Mouse (Mus musculus) cerebellum, postnatal 10 days (tissue): ENCODE measurements at regions not wholly inside any gene's neighbourhood (a gene's known extent, or its start where the extent isn't known, plus 50 kb on each side); places are given as distances from the start of the nearest gene placed in this dataset.
A peak's percentile ranks its signal among the peaks of the same experiment; 100 is the strongest.

Experiments used
- DNase-seq, 2 experiments: peaks; one replicate each; pipeline ENCODE4 v3.0.0; 2021; ENCODE audit warnings: mixed read lengths in 2 of 2

DNA sequence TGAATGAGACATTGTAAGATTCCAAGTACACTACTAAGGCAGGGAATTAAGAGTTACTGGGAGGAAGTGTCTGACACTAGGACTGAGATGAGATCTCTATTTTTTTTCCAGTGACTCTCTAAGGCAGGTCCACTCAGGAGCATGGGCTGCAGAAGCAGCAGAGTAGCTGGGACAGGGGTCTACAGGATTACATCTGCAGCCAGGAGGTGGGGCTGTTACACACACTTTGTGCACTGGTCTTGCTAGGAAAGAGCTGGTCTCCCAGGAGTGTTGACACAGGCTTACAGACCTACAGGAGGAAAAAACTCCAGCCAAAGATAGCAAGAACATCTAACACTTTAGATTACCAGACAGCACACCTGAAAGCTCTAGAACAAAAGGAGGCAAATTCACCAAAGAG is 123.6 kb upstream of the Nrxn1 start:
- peak; percentile 43 to 55 for DNase-seq

DNA sequence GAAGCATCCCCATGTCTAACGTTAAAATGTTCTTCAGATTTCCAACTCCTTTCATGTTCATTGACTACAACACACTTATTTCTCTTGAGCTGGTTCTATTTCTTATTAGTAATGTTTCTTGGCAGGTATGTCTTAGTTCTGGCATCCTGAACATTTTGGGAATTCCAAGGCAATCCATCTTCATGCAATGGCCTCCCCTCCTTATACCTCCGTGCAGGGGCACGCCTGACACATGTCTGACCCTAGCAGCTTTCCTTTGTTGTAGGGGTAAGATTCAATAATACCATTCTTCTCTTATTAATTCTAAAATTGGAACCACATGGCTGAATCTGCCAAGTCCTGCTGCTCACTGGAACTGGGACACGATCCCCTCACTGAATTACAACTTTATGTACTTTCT is 89.7 kb upstream of the Nrxn1 start:
- DNase-seq = no peak

DNA sequence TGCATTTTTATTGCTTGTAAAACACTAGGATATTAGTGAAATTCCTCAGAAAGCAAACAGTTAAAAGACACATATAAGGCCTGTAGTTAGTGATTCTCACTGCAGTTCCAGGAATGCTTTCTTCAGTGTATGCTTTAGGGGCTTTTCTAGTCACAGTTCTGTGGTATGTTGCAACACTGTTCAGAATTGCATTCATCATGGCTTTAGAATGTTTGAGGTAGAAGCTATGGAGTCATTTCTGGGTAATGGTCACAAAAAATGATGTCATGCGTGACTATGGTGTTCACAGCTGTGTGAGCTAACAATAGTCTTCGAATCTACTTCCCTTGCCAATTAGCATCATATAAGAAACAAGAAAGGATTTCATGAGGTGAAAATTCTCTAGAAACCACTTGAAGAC is 69.0 kb upstream of the Nrxn1 start:
- no peak for DNase-seq
